Mouse (Mus musculus): Measurements from ENCODE around the gene Ankrd11. TPM values are rescaled to one million over a fixed set of nuclear protein-coding genes. Genes with fewer than 3 reads are reported as not detected.

Ankrd11 gene
- polyA plus RNA-seq, 1 experiment from 2014 or later: 71.8 TPM

DNA sequence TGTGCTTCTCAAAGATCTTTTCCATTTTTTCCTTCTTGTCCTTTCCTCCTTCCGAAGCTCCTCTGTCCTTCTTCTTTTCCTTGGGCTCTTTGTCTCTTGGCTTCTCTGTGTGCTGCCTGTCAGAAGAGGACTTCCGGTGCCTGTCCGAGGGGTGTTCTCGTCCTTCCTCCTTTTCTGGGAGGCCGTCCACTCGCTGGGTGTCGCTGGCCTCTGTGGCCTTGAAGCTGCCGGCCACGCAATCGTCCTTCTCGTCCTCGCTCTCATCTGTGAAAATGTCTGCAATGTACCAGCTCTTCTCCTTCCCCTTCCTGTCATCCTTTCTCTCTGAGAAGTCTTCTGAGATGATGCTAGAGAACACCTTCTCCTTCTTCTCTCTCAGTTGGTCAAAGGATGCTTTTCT lies 148.6 kb downstream of the Ankrd11 start:
- ATAC-seq (replicated peaks; ENCODE audit: insufficient number of reproducible peaks, low FRiP score, low TSS enrichment, low read depth): no peak
- no peak overlapping the region for H3K4me3 ChIP-seq (ENCODE audit: low read depth, low read length)
- no peak overlapping the region for H3K4me2 ChIP-seq (ENCODE audit: low read depth, low read length)
- no peaks in the 10 kb centered on the region for H3K9me3 ChIP-seq (replicated peaks; ENCODE audit: control insufficient read depth, low read length)
- no peak for DNase-seq (ENCODE audit: low spot score)
- no peak overlapping the region for H3K27ac ChIP-seq (replicated peaks; ENCODE audit: low read depth, low read length)
- no peak overlapping the region for H3K9ac ChIP-seq (replicated peaks; ENCODE audit: low read length)
- H3K27me3 ChIP-seq (ENCODE audit: control insufficient read depth, insufficient read depth, low read length): no peaks in the 10 kb centered on the region
- H3K4me1 ChIP-seq (ENCODE audit: control insufficient read depth, insufficient read depth, low read length): no peaks in the 10 kb centered on the region
- peaks cover 32% of the 10 kb centered on the region for H3K36me3 ChIP-seq (replicated peaks; ENCODE audit: control insufficient read depth, insufficient read depth, low read depth, low read length)
- WGBS: 93% methylated on average over 12 of the region's 12 CpGs

DNA sequence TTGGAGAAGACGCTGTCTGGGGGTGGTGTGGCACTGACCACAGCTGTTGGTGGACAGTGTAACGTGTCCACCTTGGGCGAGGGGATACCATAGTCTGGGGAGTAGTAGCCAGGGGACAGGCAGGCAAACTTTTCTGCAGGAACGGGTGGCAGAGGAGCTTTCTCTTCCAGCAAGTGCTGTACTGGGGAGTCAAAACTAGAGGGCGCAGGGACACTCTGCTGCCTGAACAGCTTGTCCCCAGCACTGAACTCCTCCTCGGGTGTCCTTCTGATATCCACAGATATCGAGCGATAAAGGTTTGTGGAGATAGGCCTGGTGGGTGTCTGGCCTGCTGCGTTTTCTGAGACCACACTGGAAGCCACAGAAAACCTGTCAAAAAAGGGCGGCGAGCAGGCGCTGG lies 150.6 kb downstream of the Ankrd11 start:
- WGBS: 89% methylated on average over 12 of the region's 12 CpGs
- Histone ChIP-seq H3K4me3 (ENCODE audit: low read depth, low read length) (no peak overlapping the region), H3K9me3 (replicated peaks; ENCODE audit: control insufficient read depth, low read length) (no peaks in the 10 kb centered on the region), H3K4me1 (ENCODE audit: control insufficient read depth, insufficient read depth, low read length) (no peaks in the 10 kb centered on the region), H3K27ac (replicated peaks; ENCODE audit: low read depth, low read length) (no peak overlapping the region), H3K4me2 (ENCODE audit: low read depth, low read length) (no peak overlapping the region), H3K9ac (replicated peaks; ENCODE audit: low read length) (no peak overlapping the region), H3K27me3 (ENCODE audit: control insufficient read depth, insufficient read depth, low read length) (no peaks in the 10 kb centered on the region), H3K36me3 (replicated peaks; ENCODE audit: control insufficient read depth, insufficient read depth, low read depth, low read length) (peaks cover 39% of the 10 kb centered on the region)
- ATAC-seq (replicated peaks; ENCODE audit: insufficient number of reproducible peaks, low FRiP score, low TSS enrichment, low read depth) (no peak), DNase-seq (ENCODE audit: low spot score) (no peak)

DNA sequence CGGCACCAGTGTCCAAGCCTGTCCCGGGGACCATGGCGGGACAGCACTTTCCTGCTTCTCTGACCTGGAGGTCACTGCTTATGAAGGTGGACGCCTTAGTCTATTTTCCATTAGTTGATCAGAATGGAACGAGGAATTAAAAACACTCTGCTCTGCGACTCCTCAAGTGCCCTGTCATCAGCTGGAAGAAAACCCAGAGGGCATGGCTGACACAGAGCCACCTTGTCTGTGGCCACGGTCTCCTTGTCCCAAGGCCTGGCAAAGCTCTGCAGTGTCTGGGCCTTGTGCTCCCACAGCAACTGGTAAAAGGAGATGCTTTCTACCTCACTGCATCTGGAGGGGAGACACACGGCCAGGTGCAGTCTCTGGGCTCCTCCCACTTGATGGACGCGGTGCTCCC lies 158.4 kb downstream of the Ankrd11 start:
- ATAC-seq (replicated peaks; ENCODE audit: insufficient number of reproducible peaks, low FRiP score, low TSS enrichment, low read depth): no peak
- Histone ChIP-seq H3K36me3 (replicated peaks; ENCODE audit: control insufficient read depth, insufficient read depth, low read depth, low read length) (peaks cover 16% of the 10 kb centered on the region), H3K9me3 (replicated peaks; ENCODE audit: control insufficient read depth, low read length) (no peaks in the 10 kb centered on the region), H3K4me1 (ENCODE audit: control insufficient read depth, insufficient read depth, low read length) (no peaks in the 10 kb centered on the region), H3K9ac (replicated peaks; ENCODE audit: low read length) (no peak overlapping the region), H3K27ac (replicated peaks; ENCODE audit: low read depth, low read length) (no peak overlapping the region), H3K27me3 (ENCODE audit: control insufficient read depth, insufficient read depth, low read length) (no peaks in the 10 kb centered on the region), H3K4me3 (ENCODE audit: low read depth, low read length) (no peak overlapping the region), H3K4me2 (ENCODE audit: low read depth, low read length) (no peak overlapping the region)
- 81% methylated on average over 10 of the region's 10 CpGs for WGBS
- no peak for DNase-seq (ENCODE audit: low spot score)

DNA sequence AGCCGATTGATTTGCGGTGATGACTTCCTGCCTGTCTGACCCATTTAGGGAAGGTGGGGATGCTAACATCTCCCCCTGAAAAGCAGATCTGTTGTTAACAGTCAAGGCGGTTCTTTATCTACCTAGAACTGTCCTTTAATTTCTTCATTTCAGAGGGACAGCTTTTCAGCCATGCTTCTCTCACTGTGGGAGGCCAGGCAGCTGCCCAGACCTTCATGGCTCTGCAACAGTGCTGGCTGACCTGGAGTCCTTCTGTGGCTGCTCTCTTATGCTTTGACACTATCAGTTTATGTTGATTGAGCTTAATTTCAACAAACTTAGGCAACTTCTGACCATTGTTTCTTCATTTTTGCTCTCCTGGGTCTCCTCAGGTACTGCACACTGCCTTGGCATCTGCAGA lies 161.8 kb downstream of the Ankrd11 start:
- no peak overlapping the region for H3K4me2 ChIP-seq (ENCODE audit: low read depth, low read length)
- no peaks in the 10 kb centered on the region for H3K9me3 ChIP-seq (replicated peaks; ENCODE audit: control insufficient read depth, low read length)
- H3K36me3 ChIP-seq (replicated peaks; ENCODE audit: control insufficient read depth, insufficient read depth, low read depth, low read length): 0 out of 2 replicates have a peak, but pooled peaks cover 2% of the 10 kb centered on the region
- no peaks in the 10 kb centered on the region; the same call in 1 of the 2 replicates for H3K4me1 ChIP-seq (ENCODE audit: control insufficient read depth, insufficient read depth, low read length)
- 30% methylated on average over 3 of the region's 3 CpGs for WGBS
- no peak for ATAC-seq (replicated peaks; ENCODE audit: insufficient number of reproducible peaks, low FRiP score, low TSS enrichment, low read depth)
- H3K9ac ChIP-seq (replicated peaks; ENCODE audit: low read length): no peak overlapping the region
- no peak overlapping the region for H3K27ac ChIP-seq (replicated peaks; ENCODE audit: low read depth, low read length)
- DNase-seq (ENCODE audit: low spot score): no peak
- H3K4me3 ChIP-seq (ENCODE audit: low read depth, low read length): no peak overlapping the region
- no peaks in the 10 kb centered on the region for H3K27me3 ChIP-seq (ENCODE audit: control insufficient read depth, insufficient read depth, low read length)

DNA sequence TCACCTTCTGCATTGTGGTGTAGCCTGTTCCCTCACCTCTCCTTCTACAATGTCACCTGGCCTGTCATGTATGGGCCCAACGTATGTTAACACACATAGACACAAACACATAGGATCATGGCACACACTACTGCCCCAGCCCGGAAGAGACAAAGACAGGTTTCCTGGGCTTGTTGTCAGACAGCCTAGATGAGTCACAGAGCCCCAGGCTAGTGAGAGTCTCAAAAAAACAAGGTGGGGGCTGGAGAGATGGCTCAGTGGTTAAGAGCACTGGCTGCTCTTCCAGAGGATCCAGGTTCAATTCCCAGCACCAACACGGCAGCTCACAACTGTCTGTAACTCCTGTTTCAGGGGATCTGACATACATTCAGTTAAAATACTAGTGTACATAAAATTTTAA lies 163.8 kb downstream of the Ankrd11 start:
- no peak for ATAC-seq (replicated peaks; ENCODE audit: insufficient number of reproducible peaks, low FRiP score, low TSS enrichment, low read depth)
- Histone ChIP-seq H3K4me3 (ENCODE audit: low read depth, low read length) (no peak overlapping the region), H3K9me3 (replicated peaks; ENCODE audit: control insufficient read depth, low read length) (no peaks in the 10 kb centered on the region), H3K9ac (replicated peaks; ENCODE audit: low read length) (no peak overlapping the region), H3K36me3 (replicated peaks; ENCODE audit: control insufficient read depth, insufficient read depth, low read depth, low read length) (no peaks in the 10 kb centered on the region), H3K4me2 (ENCODE audit: low read depth, low read length) (no peak overlapping the region), H3K27me3 (ENCODE audit: control insufficient read depth, insufficient read depth, low read length) (no peaks in the 10 kb centered on the region), H3K4me1 (ENCODE audit: control insufficient read depth, insufficient read depth, low read length) (no peaks in the 10 kb centered on the region; the same call in 1 of the 2 replicates), H3K27ac (replicated peaks; ENCODE audit: low read depth, low read length) (no peak overlapping the region)
- DNase-seq (ENCODE audit: low spot score): no peak
- WGBS: 80% methylated on average over 3 of the region's 3 CpGs

DNA sequence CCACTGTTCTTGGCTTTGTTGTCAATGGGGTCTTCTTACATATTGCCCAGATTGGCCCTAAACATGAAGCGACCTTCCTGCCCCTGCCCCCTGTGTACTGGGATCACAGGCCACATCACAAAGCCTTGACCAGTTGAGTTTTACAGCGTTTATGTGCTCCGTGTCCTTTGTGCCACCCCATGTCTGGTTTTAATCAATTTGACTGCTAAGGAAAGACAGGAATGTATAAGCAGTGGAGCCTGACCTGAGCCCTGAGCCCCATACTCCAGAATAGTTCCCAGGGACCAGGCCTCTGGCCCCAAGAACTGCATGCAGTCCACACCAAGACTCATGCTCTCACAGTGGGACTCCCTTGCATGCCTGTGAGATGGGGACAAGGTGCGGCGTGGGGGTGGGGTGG lies 166.9 kb downstream of the Ankrd11 start:
- WGBS: 53% methylated on average over 5 of the region's 5 CpGs
- Histone ChIP-seq H3K4me2 (ENCODE audit: low read depth, low read length) (no peak overlapping the region), H3K36me3 (replicated peaks; ENCODE audit: control insufficient read depth, insufficient read depth, low read depth, low read length) (no peaks in the 10 kb centered on the region), H3K27me3 (ENCODE audit: control insufficient read depth, insufficient read depth, low read length) (no peaks in the 10 kb centered on the region), H3K9ac (replicated peaks; ENCODE audit: low read length) (no peak overlapping the region), H3K27ac (replicated peaks; ENCODE audit: low read depth, low read length) (0 out of 2 replicates have a peak overlapping the region, but pooled peaks have one; percentile 28), H3K9me3 (replicated peaks; ENCODE audit: control insufficient read depth, low read length) (no peaks in the 10 kb centered on the region), H3K4me1 (ENCODE audit: control insufficient read depth, insufficient read depth, low read length) (peaks cover 2% of the 10 kb centered on the region; the same call in 1 of the 2 replicates), H3K4me3 (ENCODE audit: low read depth, low read length) (no peak overlapping the region)
- DNase-seq (ENCODE audit: low spot score): peak; percentile 61
- ATAC-seq (replicated peaks; ENCODE audit: insufficient number of reproducible peaks, low FRiP score, low TSS enrichment, low read depth): no peak

DNA sequence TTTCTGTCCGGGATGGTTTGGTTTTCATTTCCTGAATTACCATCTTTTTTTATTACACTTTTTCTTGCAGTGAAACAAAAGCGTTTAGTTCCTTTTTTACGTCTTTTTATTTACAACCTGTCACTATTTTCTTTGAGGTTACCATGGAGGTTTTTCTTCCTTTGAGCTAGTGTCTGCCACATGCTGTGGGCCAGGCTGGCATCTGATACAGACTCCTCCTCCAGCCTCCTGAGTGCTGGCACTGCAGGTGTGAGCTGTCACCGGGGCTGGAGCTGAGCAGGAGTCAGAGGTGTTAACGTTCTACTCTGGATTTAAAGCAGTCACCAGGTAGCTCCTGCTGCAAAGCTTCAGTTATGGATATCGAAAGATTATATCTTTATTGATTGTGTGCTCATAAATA lies 168.9 kb downstream of the Ankrd11 start:
- H3K27ac ChIP-seq (replicated peaks; ENCODE audit: low read depth, low read length): no peak overlapping the region
- no peak overlapping the region for H3K4me2 ChIP-seq (ENCODE audit: low read depth, low read length)
- H3K9ac ChIP-seq (replicated peaks; ENCODE audit: low read length): no peak overlapping the region
- no peaks in the 10 kb centered on the region for H3K27me3 ChIP-seq (ENCODE audit: control insufficient read depth, insufficient read depth, low read length)
- DNase-seq (ENCODE audit: low spot score) (no peak), ATAC-seq (replicated peaks; ENCODE audit: insufficient number of reproducible peaks, low FRiP score, low TSS enrichment, low read depth) (no peak)
- no peak overlapping the region for H3K4me3 ChIP-seq (ENCODE audit: low read depth, low read length)
- peaks cover 3% of the 10 kb centered on the region; the same call in 1 of the 2 replicates for H3K4me1 ChIP-seq (ENCODE audit: control insufficient read depth, insufficient read depth, low read length)
- WGBS: 61% methylated on average over 6 of the region's 6 CpGs
- H3K9me3 ChIP-seq (replicated peaks; ENCODE audit: control insufficient read depth, low read length): no peaks in the 10 kb centered on the region
- H3K36me3 ChIP-seq (replicated peaks; ENCODE audit: control insufficient read depth, insufficient read depth, low read depth, low read length): no peaks in the 10 kb centered on the region

DNA sequence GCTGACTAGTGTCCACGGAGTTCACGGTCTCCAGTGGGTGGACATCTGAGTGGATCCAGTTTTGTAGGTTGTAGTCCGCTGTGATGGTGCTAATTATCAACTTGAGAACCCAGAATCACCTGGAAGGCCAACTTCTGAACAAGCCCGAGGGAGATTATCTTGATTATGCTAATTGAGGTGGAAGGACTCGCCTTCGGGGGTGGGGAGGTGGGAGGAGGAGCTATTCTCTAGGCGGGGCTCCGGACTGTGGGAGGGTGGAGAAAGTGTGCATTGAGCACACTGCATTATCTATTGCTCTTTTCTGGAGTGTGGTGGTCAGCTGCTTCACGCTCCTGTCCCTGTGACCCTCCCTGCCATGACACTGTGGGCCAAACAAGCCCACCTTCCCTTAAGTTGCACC lies 170.4 kb downstream of the Ankrd11 start:
- Histone ChIP-seq H3K9me3 (replicated peaks; ENCODE audit: control insufficient read depth, low read length) (no peaks in the 10 kb centered on the region), H3K27me3 (ENCODE audit: control insufficient read depth, insufficient read depth, low read length) (no peaks in the 10 kb centered on the region), H3K4me2 (ENCODE audit: low read depth, low read length) (no peak overlapping the region), H3K27ac (replicated peaks; ENCODE audit: low read depth, low read length) (no peak overlapping the region), H3K9ac (replicated peaks; ENCODE audit: low read length) (no peak overlapping the region), H3K4me1 (ENCODE audit: control insufficient read depth, insufficient read depth, low read length) (peaks cover 3% of the 10 kb centered on the region; the same call in 1 of the 2 replicates), H3K36me3 (replicated peaks; ENCODE audit: control insufficient read depth, insufficient read depth, low read depth, low read length) (no peaks in the 10 kb centered on the region), H3K4me3 (ENCODE audit: low read depth, low read length) (no peak overlapping the region)
- ATAC-seq (replicated peaks; ENCODE audit: insufficient number of reproducible peaks, low FRiP score, low TSS enrichment, low read depth): no peak
- WGBS: 66% methylated on average over 9 of the region's 9 CpGs
- DNase-seq (ENCODE audit: low spot score): no peak
